Mouse (Mus musculus): ENCODE results near the gene Gna15.
A peak's percentile ranks its signal among the peaks of the same experiment; 100 is the strongest.

Gna15 gene

GRCm38 (mm10) chr10:81495616-81496263, 28.3 kb downstream of the Gna15 start:
- peak; percentile 61 for DNase-seq (ENCODE audit: low spot score)

- DNase-seq (ENCODE audit: low spot score) = no peak
Measured at GRCm38 (mm10) chr10:81495151-81495550, 28.9 kb downstream of the Gna15 start.

GRCm38 (mm10) chr10:81494260-81495041, 29.6 kb downstream of the Gna15 start:
- DNase-seq (ENCODE audit: low spot score) = no peak

- DNase-seq (ENCODE audit: low spot score) = no peak
Measured at GRCm38 (mm10) chr10:81493601-81494220, 30.3 kb downstream of the Gna15 start.

GRCm38 (mm10) chr10:81492606-81493240, 31.3 kb downstream of the Gna15 start:
- no peak for DNase-seq (ENCODE audit: low spot score)

- no peak for DNase-seq (ENCODE audit: low spot score)
Measured at GRCm38 (mm10) chr10:81491018-81491417, 33.0 kb downstream of the Gna15 start.

GRCm38 (mm10) chr10:81489941-81490340, 34.1 kb downstream of the Gna15 start:
- no peak for DNase-seq (ENCODE audit: low spot score)

GRCm38 (mm10) chr10:81488081-81488480, 35.9 kb downstream of the Gna15 start:
- no peak for DNase-seq (ENCODE audit: low spot score)

GRCm38 (mm10) chr10:81486496-81486895, 37.5 kb downstream of the Gna15 start:
- no peak for DNase-seq (ENCODE audit: low spot score)

- DNase-seq (ENCODE audit: low spot score) = no peak
Measured at GRCm38 (mm10) chr10:81485479-81486018, 38.5 kb downstream of the Gna15 start.

GRCm38 (mm10) chr10:81485060-81485449, 39.0 kb downstream of the Gna15 start:
- no peak for DNase-seq (ENCODE audit: low spot score)

GRCm38 (mm10) chr10:81484441-81485059, 39.5 kb downstream of the Gna15 start:
- DNase-seq (ENCODE audit: low spot score) = no peak

GRCm38 (mm10) chr10:81483983-81484382, 40.0 kb downstream of the Gna15 start:
- no peak for DNase-seq (ENCODE audit: low spot score)

GRCm38 (mm10) chr10:81482533-81482889, 41.5 kb downstream of the Gna15 start, which contains the start of gene Celf5:
Gene Celf5 (minus strand): TSS chr10:81482709.
- no peak for DNase-seq (ENCODE audit: low spot score)

- DNase-seq (ENCODE audit: low spot score) = no peak
Measured at GRCm38 (mm10) chr10:81481605-81482532, 42.2 kb downstream of the Gna15 start.

GRCm38 (mm10) chr10:81474461-81474860, 49.6 kb downstream of the Gna15 start:
- no peak for DNase-seq (ENCODE audit: low spot score)

- DNase-seq (ENCODE audit: low spot score) = no peak
Measured at GRCm38 (mm10) chr10:81473003-81473451, 51.0 kb downstream of the Gna15 start.

- no peak for DNase-seq (ENCODE audit: low spot score)
Measured at GRCm38 (mm10) chr10:81472403-81473002, 51.5 kb downstream of the Gna15 start.

- no peak for DNase-seq (ENCODE audit: low spot score)
Measured at GRCm38 (mm10) chr10:81470454-81470853, 53.6 kb downstream of the Gna15 start.

GRCm38 (mm10) chr10:81469253-81469652, 54.8 kb downstream of the Gna15 start:
- DNase-seq (ENCODE audit: low spot score) = no peak

Data from testis, postnatal 14 days (tissue).